Mouse (Mus musculus) intestine, embryonic 14.5 days (tissue): ENCODE data around the gene 1700086D15Rik. TPM values are rescaled to one million over a fixed set of nuclear protein-coding genes. Genes with fewer than 3 reads are reported as not detected.

Experiments
- ATAC-seq: fragments of 200-750 bp; cut with Nextera tagmentation; replicated peaks from 2 replicates; pipeline ENCODE4 v1.8.0; 2017; ENCODE audit warnings: low read depth, moderate number of reproducible peaks, moderate TSS enrichment, moderate library complexity; ENCODE audit not compliant: low FRiP score, low TSS enrichment
- DNase-seq: peaks from one replicate; pipeline ENCODE4 v3.0.0-alpha.2; 2018; ENCODE audit warnings: low spot score
- H3K27ac ChIP-seq: fragments of 300-500 bp; sonication (generic); 2 replicates; pipeline ENCODE4 v1.5.1; 2014; ENCODE audit warnings: low read depth, mild to moderate bottlenecking, control low read depth
- H3K27me3 ChIP-seq: fragments of 300-500 bp; sonication (generic); replicated peaks from 2 replicates; pipeline ENCODE4 v1.6.1; 2014; ENCODE audit warnings: low read length, control low read depth; ENCODE audit not compliant: control insufficient read depth, insufficient read depth
- H3K36me3 ChIP-seq: fragments of 300-500 bp; sonication (generic); 2 replicates; pipeline ENCODE4 v1.6.1; 2014; ENCODE audit warnings: low read length, control low read depth; ENCODE audit not compliant: control insufficient read depth, insufficient read depth
- H3K4me1 ChIP-seq: fragments of 300-500 bp; sonication (generic); replicated peaks from 2 replicates; pipeline ENCODE4 v1.6.1; 2014; ENCODE audit warnings: low read length, control low read depth, mixed read lengths; ENCODE audit not compliant: control insufficient read depth, insufficient read depth
- H3K4me2 ChIP-seq: fragments of 300-500 bp; sonication (generic); 2 replicates; pipeline ENCODE4 v1.6.1; 2014; ENCODE audit warnings: low read length
- H3K4me3 ChIP-seq: fragments of 300-500 bp; sonication (generic); 2 replicates; pipeline ENCODE4 v1.5.1; 2014; ENCODE audit warnings: low read depth, low read length, control low read depth, mixed read lengths
- H3K9ac ChIP-seq: fragments of 300-500 bp; sonication (generic); 2 replicates; pipeline ENCODE4 v1.6.1; 2014; ENCODE audit warnings: mild to moderate bottlenecking, low read length
- H3K9me3 ChIP-seq: fragments of 300-500 bp; sonication (generic); 2 replicates; pipeline ENCODE4 v1.6.1; 2016; ENCODE audit warnings: low read length, control low read depth; ENCODE audit not compliant: control insufficient read depth
- WGBS: fragments of 180-500 bp; shearing (Covaris S2); extraction: QIAGEN DNeasy Blood & Tissue Kit; methylation state at CpG from one replicate; pipeline ENCODE4 v1.1.7; 2014; 5-methylcytosine and 5-hydroxymethylcytosine counted together
- polyA plus RNA-seq: library from polyadenylated mRNA; unstranded; fragments of >200 nt; fragmentation: Nextera tagmentation; extraction: Ambion mirVana; gene quantifications from 2 replicates; pipeline ENCODE4 v1.2.1, GENCODE M21; 2014

The 1700086D15Rik gene
- polyA plus RNA-seq, 1 experiment from 2014 or later, result not detected

- H3K4me2 ChIP-seq, result no peak overlapping the region
- H3K9me3 ChIP-seq, result no peaks in the 10 kb centered on the region
- 93% methylated on average over 3 of the region's 3 CpGs for WGBS
- no peak overlapping the region for H3K27ac ChIP-seq
- ATAC-seq (no peak), DNase-seq (no peak)
- no peak overlapping the region for H3K4me3 ChIP-seq
- H3K27me3 ChIP-seq, result no peaks in the 10 kb centered on the region
- no peaks in the 10 kb centered on the region for H3K36me3 ChIP-seq
- no peak overlapping the region for H3K9ac ChIP-seq
- H3K4me1 ChIP-seq, result 0 out of 2 replicates have a peak, but pooled peaks cover 3% of the 10 kb centered on the region
Measured at GRCm38 (mm10) chr11:65104076-65104475, 55.6 kb downstream of the 1700086D15Rik start.

Other genes starting within 250 kb of the 1700086D15Rik start
- gene Elac2, start 180.9 kb downstream of the 1700086D15Rik start, polyA plus RNA-seq, result 31.5 and 32.9 TPM in 2 replicates
- gene Arhgap44, start 3.1 kb upstream of the 1700086D15Rik start, polyA plus RNA-seq, result 5.5 and 6.2 TPM in 2 replicates
- gene Myocd, start 110.1 kb upstream of the 1700086D15Rik start, polyA plus RNA-seq, result 42.5 and 53.5 TPM in 2 replicates